Mouse (Mus musculus): ENCODE results near the gene Tmem74b. TPM values are rescaled to one million over a fixed set of nuclear protein-coding genes. Genes with fewer than 3 reads are reported as not detected.

Gene Tmem74b
- total and polyA plus RNA-seq, 3 experiments: not detected

- no peak for TF ChIP-seq ELF1 (IDR thresholded peaks at IDR 0.05; ENCODE audit: low read depth, low read length)
These were observed 36.7 kb downstream of the Tmem74b start (continued) for GRCm38 (mm10) chr2:151738460-151738859.

DNA sequence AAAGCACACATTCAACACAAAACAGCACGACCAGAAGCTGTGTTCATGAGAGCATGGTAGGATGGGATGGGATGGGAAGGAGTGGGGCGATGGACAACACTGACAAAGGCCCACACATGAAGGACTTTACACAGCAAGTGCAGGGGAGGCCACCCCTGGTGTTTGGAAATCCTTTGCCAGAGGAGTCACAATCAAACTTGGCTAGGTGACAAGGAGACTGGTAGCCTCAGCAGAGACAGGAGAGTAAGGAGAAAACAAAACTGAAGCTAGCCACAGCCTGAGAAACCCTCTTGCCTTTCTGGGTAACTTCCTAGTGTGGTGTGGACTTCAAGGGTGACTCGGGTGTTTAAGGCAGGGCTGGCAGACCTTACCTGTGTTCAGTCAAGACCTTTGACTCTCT is 37.3 kb downstream of the Tmem74b start:
- no peaks in the 10 kb centered on the region for H3K9me3 ChIP-seq (replicated peaks; ENCODE audit: insufficient read depth, low read length)
- H3K27ac ChIP-seq (ENCODE audit: control insufficient read depth, low read depth, low read length): peak overlapping the region; percentile 81
- DNase-seq (ENCODE audit: low read depth, low spot score): peak; percentile 60
- H3K9ac ChIP-seq (ENCODE audit: control insufficient read depth, low read depth, low read length, poor library complexity, severe bottlenecking): peak overlapping the region; percentile 91
- peaks cover 30 to 37% of the 10 kb centered on the region in 2 experiments for H3K4me1 ChIP-seq (ENCODE audit: control insufficient read depth in 1 of 2, insufficient read depth in 2 of 2, low read length in 2 of 2)
- peaks cover 13 to 53% of the 10 kb centered on the region in 2 experiments for H3K36me3 ChIP-seq (ENCODE audit: control insufficient read depth in 1 of 2, insufficient read depth in 2 of 2, low read length in 2 of 2)
- no peaks in the 10 kb centered on the region for H3K27me3 ChIP-seq (ENCODE audit: control insufficient read depth in 1 of 2, insufficient read depth in 2 of 2, low read length in 2 of 2)
- peaks cover 49% of the 10 kb centered on the region for H3K79me2 ChIP-seq (ENCODE audit: control insufficient read depth, insufficient read depth, low read length, poor library complexity)
- TF ChIP-seq NELFE (IDR thresholded peaks at IDR 0.05; ENCODE audit: low read depth, low read length) (no peak), JUND (IDR thresholded peaks at IDR 0.05; ENCODE audit: low read depth, low read length) (no peak), MEF2A (IDR thresholded peaks at IDR 0.05; ENCODE audit: extremely low read depth, insufficient replicate concordance, low read depth, low read length, poor library complexity, severe bottlenecking) (no peak), MYB (IDR thresholded peaks at IDR 0.05; ENCODE audit: low read depth, low read length) (no peak), RCOR1 (IDR thresholded peaks at IDR 0.05; ENCODE audit: low read depth, low read length) (no peak), USF1 (IDR thresholded peaks at IDR 0.05; ENCODE audit: low read depth, low read length) (no peak), TBP (IDR thresholded peaks at IDR 0.05; ENCODE audit: low read depth, low read length) (no peak), E2F4 (IDR thresholded peaks at IDR 0.05; ENCODE audit: borderline replicate concordance, low read depth, low read length) (no peak), MAZ (IDR thresholded peaks at IDR 0.05; ENCODE audit: low read depth, low read length) (no peak), GABPA (IDR thresholded peaks at IDR 0.05; ENCODE audit: low read depth, low read length) (no peak), GATA1 (IDR thresholded peaks at IDR 0.05; ENCODE audit: low read depth, low read length) (no peak), ZKSCAN1 (IDR thresholded peaks at IDR 0.05; ENCODE audit: low read depth, low read length) (no peak), MYC (IDR thresholded peaks at IDR 0.05; ENCODE audit: low read depth, low read length) (no peak), NRF1 (IDR thresholded peaks at IDR 0.05; ENCODE audit: insufficient read depth, low read depth, low read length, poor library complexity, severe bottlenecking) (no peak), USF2 (IDR thresholded peaks at IDR 0.05; ENCODE audit: borderline replicate concordance in 1 of 2, insufficient read depth in 1 of 2, low read depth in 1 of 2, low read length in 2 of 2) (no peak), SMC3 (IDR thresholded peaks at IDR 0.05; ENCODE audit: low read depth, low read length) (no peak), SIN3A (IDR thresholded peaks at IDR 0.05; ENCODE audit: low read length) (no peak)
- peak overlapping the region; percentile 77 to 93 for H3K4me3 ChIP-seq (ENCODE audit: control insufficient read depth in 1 of 2, insufficient read depth in 1 of 2, low read depth in 2 of 2, low read length in 2 of 2)

DNA sequence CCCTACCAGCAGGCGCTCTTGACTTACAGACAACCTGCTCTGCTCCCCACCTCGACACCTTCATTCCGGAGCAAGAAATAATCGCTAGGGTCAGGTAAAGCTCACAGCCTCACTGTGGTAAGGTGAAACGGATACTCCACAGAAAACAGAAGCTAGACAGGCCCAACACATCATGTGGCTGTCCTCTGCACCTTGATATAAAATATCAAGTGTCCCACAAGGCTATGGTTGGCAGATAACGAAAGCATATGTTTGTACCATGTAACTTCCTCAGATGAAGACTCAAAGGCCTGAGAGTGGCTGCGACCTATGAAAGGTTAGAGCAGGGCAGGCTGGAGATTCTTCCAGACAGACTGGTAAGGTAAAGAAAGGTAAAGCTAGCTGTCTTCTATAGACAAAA is 37.7 kb downstream of the Tmem74b start:
- H3K27me3 ChIP-seq (ENCODE audit: control insufficient read depth in 1 of 2, insufficient read depth in 2 of 2, low read length in 2 of 2): no peaks in the 10 kb centered on the region
- peak; percentile 72 for DNase-seq (ENCODE audit: low read depth, low spot score)
- H3K9ac ChIP-seq (ENCODE audit: control insufficient read depth, low read depth, low read length, poor library complexity, severe bottlenecking): peak overlapping the region; percentile 91
- H3K4me1 ChIP-seq (ENCODE audit: control insufficient read depth in 1 of 2, insufficient read depth in 2 of 2, low read length in 2 of 2): peaks cover 30 to 39% of the 10 kb centered on the region in 2 experiments
- peak overlapping the region; percentile 77 to 93 for H3K4me3 ChIP-seq (ENCODE audit: control insufficient read depth in 1 of 2, insufficient read depth in 1 of 2, low read depth in 2 of 2, low read length in 2 of 2)
- peaks cover 48% of the 10 kb centered on the region for H3K79me2 ChIP-seq (ENCODE audit: control insufficient read depth, insufficient read depth, low read length, poor library complexity)
- H3K27ac ChIP-seq (ENCODE audit: control insufficient read depth, low read depth, low read length): peak overlapping the region; percentile 81
- H3K9me3 ChIP-seq (replicated peaks; ENCODE audit: insufficient read depth, low read length): no peaks in the 10 kb centered on the region
- peaks cover 9 to 57% of the 10 kb centered on the region in 2 experiments for H3K36me3 ChIP-seq (ENCODE audit: control insufficient read depth in 1 of 2, insufficient read depth in 2 of 2, low read length in 2 of 2)
- TF ChIP-seq KAT2A (conservative IDR thresholded peaks at IDR 0.05; ENCODE audit: low read depth, low read length): no peak
- TF ChIP-seq ETS1 (IDR thresholded peaks at IDR 0.05; ENCODE audit: low read depth, low read length): peak; percentile 94
- no peak for TF ChIP-seq E2F4 (IDR thresholded peaks at IDR 0.05; ENCODE audit: borderline replicate concordance, low read depth, low read length)
- TF ChIP-seq CHD1 (IDR thresholded peaks at IDR 0.05; ENCODE audit: low read depth, low read length): no peak; the same call in 1 of the 2 replicates
- TF ChIP-seq USF2 (IDR thresholded peaks at IDR 0.05; ENCODE audit: borderline replicate concordance in 1 of 2, insufficient read depth in 1 of 2, low read depth in 1 of 2, low read length in 2 of 2): no peak
- no peak for TF ChIP-seq NELFE (IDR thresholded peaks at IDR 0.05; ENCODE audit: low read depth, low read length)
- no peak; a peak in 1 of 4 replicates for TF ChIP-seq POLR2A (IDR thresholded peaks at IDR 0.05; ENCODE audit: control insufficient read depth in 1 of 2, insufficient read depth in 1 of 2, low read depth in 1 of 2, low read length in 2 of 2, poor library complexity in 1 of 2)
- peak; percentile 59; the same call in 1 of the 2 replicates for TF ChIP-seq USF1 (IDR thresholded peaks at IDR 0.05; ENCODE audit: low read depth, low read length)
- TF ChIP-seq ZMIZ1 (IDR thresholded peaks at IDR 0.05; ENCODE audit: low read depth, low read length): no peak
- no peak for TF ChIP-seq ELF1 (IDR thresholded peaks at IDR 0.05; ENCODE audit: low read depth, low read length)
- TF ChIP-seq MAX (IDR thresholded peaks at IDR 0.05; ENCODE audit: low read length): no peak; the same call in 1 of the 2 replicates
- no peak for TF ChIP-seq NRF1 (IDR thresholded peaks at IDR 0.05; ENCODE audit: insufficient read depth, low read depth, low read length, poor library complexity, severe bottlenecking)
- TF ChIP-seq ZNF384 (IDR thresholded peaks at IDR 0.05; ENCODE audit: low read depth, low read length): no peak
- peak; percentile 65 for TF ChIP-seq TAL1 (IDR thresholded peaks at IDR 0.05; ENCODE audit: low read length)
- no peak for TF ChIP-seq UBTF (IDR thresholded peaks at IDR 0.05; ENCODE audit: borderline replicate concordance, insufficient read depth, low read depth, low read length)
- TF ChIP-seq POLR2AphosphoS2 (IDR thresholded peaks at IDR 0.05; ENCODE audit: low read length): no peak
